Mouse (Mus musculus): ENCODE data around the gene Prss44. TPM values are rescaled to one million over a fixed set of nuclear protein-coding genes. Genes with fewer than 3 reads are reported as not detected.

Gene Prss44
- polyA plus RNA-seq, 1 experiment from 2014 or later = not detected

Other genes with a start within 250 kb of the Prss44 start
- gene Nradd, start 189.5 kb upstream of the Prss44 start, polyA plus RNA-seq (2015; fragmentation: Nextera tagmentation; extraction: Ambion mirVana) = 34.9 and 38.0 TPM in 2 replicates
- gene Nbeal2, start 159.8 kb upstream of the Prss44 start, polyA plus RNA-seq (2015; fragmentation: Nextera tagmentation; extraction: Ambion mirVana) = 2.4 TPM in 2 replicates
- gene Ccdc12, start 157.5 kb upstream of the Prss44 start, polyA plus RNA-seq (2015; fragmentation: Nextera tagmentation; extraction: Ambion mirVana) = 122 TPM in 2 replicates
- gene Myl3, start 72.1 kb upstream of the Prss44 start, polyA plus RNA-seq (2015; fragmentation: Nextera tagmentation; extraction: Ambion mirVana) = 1.4 and 3.8 TPM in 2 replicates
- gene Pth1r, start 66.8 kb upstream of the Prss44 start, polyA plus RNA-seq (2015; fragmentation: Nextera tagmentation; extraction: Ambion mirVana) = 13.7 and 13.8 TPM in 2 replicates
- not detected in 2 replicates for gene Prss42, start 15.8 kb upstream of the Prss44 start, polyA plus RNA-seq (2015; fragmentation: Nextera tagmentation; extraction: Ambion mirVana)
- not detected in 2 replicates for gene Prss43, start 12.7 kb downstream of the Prss44 start, polyA plus RNA-seq (2015; fragmentation: Nextera tagmentation; extraction: Ambion mirVana)
- not detected in 2 replicates for gene Prss45, start 20.6 kb downstream of the Prss44 start, polyA plus RNA-seq (2015; fragmentation: Nextera tagmentation; extraction: Ambion mirVana)
- gene Prss46, start 30.5 kb downstream of the Prss44 start, polyA plus RNA-seq (2015; fragmentation: Nextera tagmentation; extraction: Ambion mirVana) = not detected in 2 replicates
- gene Prss50, start 44.0 kb downstream of the Prss44 start, polyA plus RNA-seq (2015; fragmentation: Nextera tagmentation; extraction: Ambion mirVana) = 0.18 and 0.19 TPM in 2 replicates
- gene Als2cl, start 65.9 kb downstream of the Prss44 start, polyA plus RNA-seq (2015; fragmentation: Nextera tagmentation; extraction: Ambion mirVana) = 0.90 and 1.5 TPM in 2 replicates
- gene Tmie, start 66.1 kb downstream of the Prss44 start, polyA plus RNA-seq (2015; fragmentation: Nextera tagmentation; extraction: Ambion mirVana) = 1.2 and 1.4 TPM in 2 replicates
- not detected in 2 replicates for gene Fam240a, start 102.9 kb downstream of the Prss44 start, polyA plus RNA-seq (2015; fragmentation: Nextera tagmentation; extraction: Ambion mirVana)
- 0.18 and 0.19 TPM in 2 replicates for gene Tdgf1, start 132.2 kb downstream of the Prss44 start, polyA plus RNA-seq (2015; fragmentation: Nextera tagmentation; extraction: Ambion mirVana)
- 0.56 and 0.96 TPM in 2 replicates for gene Lrrc2, start 137.6 kb downstream of the Prss44 start, polyA plus RNA-seq (2015; fragmentation: Nextera tagmentation; extraction: Ambion mirVana)
- not detected in 2 replicates for gene Rtp3, start 176.6 kb downstream of the Prss44 start, polyA plus RNA-seq (2015; fragmentation: Nextera tagmentation; extraction: Ambion mirVana)
- 1.4 and 2.6 TPM in 2 replicates for gene Ltf, start 205.3 kb downstream of the Prss44 start, polyA plus RNA-seq (2015; fragmentation: Nextera tagmentation; extraction: Ambion mirVana)
- 0.91 and 1.3 TPM in 2 replicates for gene Ccrl2, start 243.5 kb downstream of the Prss44 start, polyA plus RNA-seq (2015; fragmentation: Nextera tagmentation; extraction: Ambion mirVana)